Mouse (Mus musculus) heart, postnatal 0 days (tissue): ENCODE data around the gene Simc1. TPM values are rescaled to one million over a fixed set of nuclear protein-coding genes. Genes with fewer than 3 reads are reported as not detected.
"Not testable (repeated sequence)": the region's sequence is repeated elsewhere in the genome, so short reads cannot be mapped to it uniquely, and the experiment has no call there.

Experiments used
- ATAC-seq: fragments of 200-750 bp; cut with Nextera tagmentation; 2 replicates; pipeline ENCODE4 v1.8.0; 2017; ENCODE audit warnings: low read depth, moderate number of reproducible peaks, moderate library complexity; ENCODE audit not compliant: insufficient read depth
- DNase-seq: peaks from one replicate; pipeline ENCODE4 v3.0.0-alpha.2; 2016; ENCODE audit warnings: low spot score
- H3K27ac ChIP-seq: fragments of 300-500 bp; sonication (generic); 2 replicates; pipeline ENCODE4 v1.5.1; 2014; ENCODE audit warnings: low read depth, mild to moderate bottlenecking
- H3K27me3 ChIP-seq: fragments of 300-500 bp; sonication (generic); 2 replicates; pipeline ENCODE4 v1.6.1; 2014; ENCODE audit warnings: low read length, mixed read lengths; ENCODE audit not compliant: control insufficient read depth, insufficient read depth
- H3K36me3 ChIP-seq: fragments of 300-500 bp; sonication (generic); replicated peaks from 2 replicates; pipeline ENCODE4 v1.6.1; 2014; ENCODE audit warnings: low read length, mixed read lengths; ENCODE audit not compliant: control insufficient read depth, insufficient read depth
- H3K4me1 ChIP-seq: fragments of 300-500 bp; sonication (generic); 2 replicates; pipeline ENCODE4 v1.6.1; 2014; ENCODE audit warnings: antibody characterized with exemption; ENCODE audit not compliant: control insufficient read depth, insufficient read depth
- H3K4me2 ChIP-seq: fragments of 300-500 bp; sonication (generic); 2 replicates; pipeline ENCODE4 v1.6.1; 2014; ENCODE audit warnings: low read depth, mild to moderate bottlenecking, low read length, moderate library complexity
- H3K4me3 ChIP-seq: fragments of 300-500 bp; sonication (generic); 2 replicates; pipeline ENCODE4 v1.5.1; 2014; ENCODE audit warnings: low read depth, low read length
- H3K9ac ChIP-seq: fragments of 300-500 bp; sonication (generic); replicated peaks from 2 replicates; pipeline ENCODE4 v1.6.1; 2014; ENCODE audit warnings: low read depth, low read length, mixed read lengths
- H3K9me3 ChIP-seq: fragments of 300-500 bp; sonication (generic); replicated peaks from 2 replicates; pipeline ENCODE4 v1.6.1; 2016; ENCODE audit warnings: low read length; ENCODE audit not compliant: control insufficient read depth
- CTCF ChIP-seq: IDR thresholded peaks from 2 replicates; pipeline ENCODE4 v1.5.1; 2016; ENCODE audit warnings: antibody characterized with exemption, control low read depth, low read depth
- EP300 ChIP-seq: IDR thresholded peaks from 2 replicates; pipeline ENCODE4 v1.6.1; 2016; ENCODE audit warnings: antibody characterized with exemption, low read depth
- WGBS: fragments of 180-500 bp; shearing (Covaris S2); extraction: QIAGEN DNeasy Blood & Tissue Kit; methylation state at CpG from one replicate; pipeline ENCODE4 v1.1.7; 2014; 5-methylcytosine and 5-hydroxymethylcytosine counted together
- polyA plus RNA-seq: library from polyadenylated mRNA; unstranded; fragments of >200 nt; fragmentation: Nextera tagmentation; extraction: Ambion mirVana; gene quantifications from 2 replicates; pipeline ENCODE4 v1.2.1, GENCODE M21; 2015
- total RNA-seq: library from RNA; depleted of rRNA; stranded (reverse); fragments of >200 nt; gene quantifications from 2 replicates; pipeline ENCODE4 v1.2.3, GENCODE M21; 2014; ENCODE audit warnings: low replicate concordance

Gene Simc1
- total and polyA plus RNA-seq, 2 experiments from 2014 or later, result 1.6 to 3.6 TPM

GRCm38 (mm10) chr13:54491381-54491780, 12.2 kb upstream of the Simc1 start:
- Histone ChIP-seq H3K4me2 (no peak overlapping the region), H3K9me3 (no peaks in the 10 kb centered on the region), H3K4me3 (no peak overlapping the region), H3K9ac (no peak overlapping the region), H3K36me3 (no peaks in the 10 kb centered on the region), H3K27ac (no peak overlapping the region), H3K4me1 (no peaks in the 10 kb centered on the region), H3K27me3 (no peaks in the 10 kb centered on the region)
- TF ChIP-seq CTCF (no peak), EP300 (no peak)
- ATAC-seq (no peak), DNase-seq (no peak)
- 76% methylated on average over 6 of the region's 6 CpGs for WGBS

DNA sequence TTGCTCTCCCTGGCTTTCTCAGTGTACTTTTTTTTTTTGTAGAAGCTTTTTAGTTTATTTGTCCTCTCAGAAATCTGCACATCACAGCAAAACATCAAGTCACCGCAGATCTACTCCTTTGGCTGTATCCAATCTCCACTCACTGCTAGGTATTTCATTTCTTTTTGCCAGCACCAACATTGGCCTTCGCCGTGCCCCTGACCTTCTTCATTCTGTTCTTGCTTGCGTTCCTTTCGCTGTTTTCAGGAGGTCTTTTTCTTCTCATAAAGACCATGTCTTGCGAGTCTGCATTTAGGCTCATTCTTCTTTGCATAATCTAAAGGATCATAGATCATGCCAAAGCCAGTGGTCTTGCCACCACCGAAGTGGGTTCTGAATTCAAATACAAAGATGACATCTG, 4.0 kb upstream of the Simc1 start:
- H3K9me3 ChIP-seq, H3K4me3 ChIP-seq, ATAC-seq, DNase-seq, H3K9ac ChIP-seq, H3K4me2 ChIP-seq, H3K27ac ChIP-seq, H3K27me3 ChIP-seq, H3K4me1 ChIP-seq, H3K36me3 ChIP-seq: not testable (repeated sequence)
- 88% methylated on average over 7 of the region's 7 CpGs for WGBS

DNA sequence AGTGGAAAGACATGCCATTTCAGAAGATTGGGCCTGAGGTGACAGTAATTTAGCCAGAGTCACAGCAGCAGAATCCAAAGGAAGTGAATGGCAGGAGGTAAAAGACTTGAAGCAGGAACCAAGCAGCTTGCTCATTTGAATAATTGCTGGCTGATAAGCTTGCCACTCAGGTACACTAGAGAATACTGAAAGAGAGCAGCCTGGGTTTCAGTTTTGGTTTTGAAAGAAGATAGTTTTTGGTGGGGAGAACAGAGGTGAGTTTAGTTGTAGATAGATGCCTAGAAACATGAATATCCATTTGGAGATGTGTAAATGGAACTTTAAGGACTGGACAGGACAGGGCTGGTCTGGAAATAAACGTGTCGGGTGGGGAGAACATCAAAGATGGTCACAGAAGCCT, 2.2 kb upstream of the Simc1 start:
- WGBS, result 73% methylated on average over 2 of the region's 2 CpGs
- no peak overlapping the region for H3K27ac ChIP-seq
- no peak overlapping the region for H3K9ac ChIP-seq
- no peaks in the 10 kb centered on the region for H3K36me3 ChIP-seq
- peaks cover 10% of the 10 kb centered on the region; the same call in 1 of the 2 replicates for H3K4me1 ChIP-seq
- no peaks in the 10 kb centered on the region for H3K27me3 ChIP-seq
- DNase-seq (no peak), ATAC-seq (no peak)
- TF ChIP-seq EP300 (no peak), CTCF (no peak)
- H3K9me3 ChIP-seq, result no peaks in the 10 kb centered on the region
- H3K4me2 ChIP-seq, result no peak overlapping the region
- H3K4me3 ChIP-seq, result no peak overlapping the region

DNA sequence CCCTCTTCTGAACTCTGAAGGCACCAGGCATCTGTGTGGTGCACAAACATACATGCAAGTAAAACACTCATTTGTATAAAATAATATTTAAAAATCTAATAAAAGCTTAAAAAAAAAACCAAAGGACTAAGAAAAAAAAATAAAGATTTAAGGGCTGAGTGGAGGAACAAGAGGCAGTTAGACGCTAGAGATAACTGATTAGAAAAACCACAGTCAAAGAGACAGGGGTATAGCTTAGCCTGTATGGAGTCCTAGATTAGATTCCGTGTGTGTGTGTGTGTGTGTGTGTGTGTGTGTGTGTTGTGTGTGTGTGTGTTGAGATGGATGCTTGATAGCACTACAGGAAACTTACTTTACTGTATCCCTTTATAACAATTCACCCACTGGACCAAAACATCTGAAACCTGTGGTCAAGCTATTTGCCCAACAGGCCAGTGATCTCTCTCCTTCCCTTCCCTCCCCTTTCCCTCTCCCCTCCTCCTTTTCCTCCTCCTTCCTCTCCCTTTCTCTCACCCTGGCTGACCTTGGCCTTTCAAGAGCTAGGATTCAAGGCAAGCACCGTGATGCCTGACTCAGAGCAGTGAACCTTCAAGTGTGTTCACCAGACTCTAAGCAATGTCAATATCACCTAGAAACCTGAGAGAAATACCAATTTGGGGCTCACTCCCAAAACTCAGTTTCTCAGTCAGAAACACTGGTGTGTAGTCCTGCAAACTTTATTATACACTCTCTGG, 1.5 kb upstream of the Simc1 start:
- Histone ChIP-seq H3K27ac (no peak overlapping the region), H3K9me3 (no peaks in the 10 kb centered on the region), H3K36me3 (no peaks in the 10 kb centered on the region), H3K9ac (no peak overlapping the region), H3K4me1 (peaks cover 10% of the 10 kb centered on the region; the same call in 1 of the 2 replicates), H3K4me3 (no peak overlapping the region), H3K27me3 (no peaks in the 10 kb centered on the region), H3K4me2 (no peak overlapping the region)
- TF ChIP-seq EP300 (no peak), CTCF (no peak)
- 51% methylated on average over 3 of the region's 3 CpGs for WGBS
- ATAC-seq (no peak), DNase-seq (no peak)

- Histone ChIP-seq H3K9ac (peak overlapping the region; percentile 60), H3K9me3 (no peaks in the 10 kb centered on the region), H3K36me3 (no peaks in the 10 kb centered on the region), H3K4me1 (peaks cover 10% of the 10 kb centered on the region; the same call in 1 of the 2 replicates), H3K27me3 (no peaks in the 10 kb centered on the region), H3K27ac (no peak overlapping the region), H3K4me2 (peak overlapping the region; percentile 79), H3K4me3 (peak overlapping the region; percentile 57)
- ATAC-seq (no peak), DNase-seq (no peak)
- 4% methylated on average over 14 of the region's 14 CpGs for WGBS
- no peak for TF ChIP-seq EP300
- TF ChIP-seq CTCF, result no peak
Measured at GRCm38 (mm10) chr13:54503278-54503603, 338 bp upstream of the Simc1 start.
